Mouse (Mus musculus) neural tube, embryonic 15.5 days (tissue): ENCODE measurements around the gene Hoxb5. TPM values are rescaled to one million over a fixed set of nuclear protein-coding genes. Genes with fewer than 3 reads are reported as not detected.

ENCODE experiments used
- ATAC-seq: fragments of 200-750 bp; cut with Nextera tagmentation; 2 replicates; pipeline ENCODE4 v1.8.0; 2017; ENCODE audit warnings: mild to moderate bottlenecking, moderate TSS enrichment, moderate library complexity; ENCODE audit not compliant: low FRiP score
- H3K27ac ChIP-seq: fragments of 300-500 bp; sonication (generic); replicated peaks from 2 replicates; pipeline ENCODE4 v1.5.1; 2015; ENCODE audit warnings: mild to moderate bottlenecking, inconsistent platforms
- H3K27me3 ChIP-seq: fragments of 300-500 bp; sonication (generic); replicated peaks from 2 replicates; pipeline ENCODE4 v1.6.1; 2015; ENCODE audit warnings: inconsistent platforms
- H3K36me3 ChIP-seq: fragments of 300-500 bp; sonication (generic); 2 replicates; pipeline ENCODE4 v1.6.1; 2015; ENCODE audit warnings: inconsistent platforms
- H3K4me1 ChIP-seq: fragments of 300-500 bp; sonication (generic); 2 replicates; pipeline ENCODE4 v1.6.1; 2015; ENCODE audit warnings: inconsistent platforms
- H3K4me2 ChIP-seq: fragments of 300-500 bp; sonication (generic); 2 replicates; pipeline ENCODE4 v1.6.1; 2015; ENCODE audit warnings: inconsistent platforms, mild to moderate bottlenecking, moderate library complexity
- H3K4me3 ChIP-seq: fragments of 300-500 bp; sonication (generic); replicated peaks from 2 replicates; pipeline ENCODE4 v1.5.1; 2015; ENCODE audit warnings: mild to moderate bottlenecking, inconsistent platforms
- H3K9ac ChIP-seq: fragments of 300-500 bp; sonication (generic); replicated peaks from 2 replicates; pipeline ENCODE4 v1.6.1; 2015; ENCODE audit warnings: mild to moderate bottlenecking, inconsistent platforms
- H3K9me3 ChIP-seq: fragments of 300-500 bp; sonication (generic); replicated peaks from 2 replicates; pipeline ENCODE4 v1.6.1; 2016; ENCODE audit warnings: inconsistent platforms
- whole genome bisulfite sequencing: fragments of 180-500 bp; shearing (Covaris S2); methylation state at CpG from one replicate; pipeline ENCODE4 v1.1.7; 2015; ENCODE audit warnings: mixed read lengths; 5-methylcytosine and 5-hydroxymethylcytosine counted together
- polyA plus RNA-seq: library from polyadenylated mRNA; unstranded; fragments of >200 nt; fragmentation: Nextera tagmentation; extraction: Ambion mirVana; gene quantifications from 2 replicates; pipeline ENCODE4 v1.2.1, GENCODE M21; 2015

Hoxb5 gene
- polyA plus RNA-seq, 1 experiment from 2014 or later: 106 TPM

DNA sequence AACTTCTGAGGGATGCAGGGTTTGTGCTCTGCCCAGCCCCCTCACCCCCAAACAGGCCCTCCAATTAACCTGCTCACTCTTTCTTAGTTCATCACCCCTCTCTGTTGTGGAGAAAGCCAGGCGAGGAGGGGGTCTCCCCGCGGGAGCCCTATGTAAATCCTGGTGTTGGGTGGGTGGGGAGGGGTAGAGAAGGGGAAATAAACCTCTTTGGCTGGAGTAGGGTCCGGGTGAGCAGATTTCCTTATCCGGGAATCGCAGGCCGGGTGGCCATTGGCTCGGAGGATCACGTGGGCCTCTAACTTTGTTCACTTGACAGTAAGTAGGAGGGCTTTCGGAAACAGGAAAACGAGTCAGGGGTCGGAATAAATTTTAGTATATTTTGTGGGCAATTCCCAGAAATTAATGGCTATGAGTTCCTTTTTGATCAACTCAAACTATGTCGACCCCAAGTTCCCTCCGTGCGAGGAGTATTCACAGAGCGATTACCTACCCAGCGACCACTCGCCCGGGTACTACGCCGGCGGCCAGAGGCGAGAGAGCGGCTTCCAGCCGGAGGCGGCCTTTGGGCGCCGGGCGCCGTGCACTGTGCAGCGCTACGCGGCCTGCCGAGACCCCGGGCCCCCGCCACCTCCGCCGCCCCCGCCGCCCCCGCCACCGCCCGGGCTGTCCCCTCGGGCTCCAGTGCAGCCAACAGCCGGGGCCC is 15.4 kb downstream of the Hoxb5 start:
- no peaks in the 10 kb centered on the region for H3K36me3 ChIP-seq
- peaks cover 84% of the 10 kb centered on the region for H3K4me1 ChIP-seq
- ATAC-seq: peak; percentile 68
- H3K4me3 ChIP-seq: peak overlapping the region; percentile 60
- peak overlapping the region; percentile 87 for H3K4me2 ChIP-seq
- no peaks in the 10 kb centered on the region for H3K9me3 ChIP-seq
- under 1% methylated on average over 45 of the region's 45 CpGs for WGBS
- no peaks in the 10 kb centered on the region for H3K27me3 ChIP-seq
- peak overlapping the region; percentile 99 for H3K27ac ChIP-seq
- H3K9ac ChIP-seq: peak overlapping the region; percentile 78

DNA sequence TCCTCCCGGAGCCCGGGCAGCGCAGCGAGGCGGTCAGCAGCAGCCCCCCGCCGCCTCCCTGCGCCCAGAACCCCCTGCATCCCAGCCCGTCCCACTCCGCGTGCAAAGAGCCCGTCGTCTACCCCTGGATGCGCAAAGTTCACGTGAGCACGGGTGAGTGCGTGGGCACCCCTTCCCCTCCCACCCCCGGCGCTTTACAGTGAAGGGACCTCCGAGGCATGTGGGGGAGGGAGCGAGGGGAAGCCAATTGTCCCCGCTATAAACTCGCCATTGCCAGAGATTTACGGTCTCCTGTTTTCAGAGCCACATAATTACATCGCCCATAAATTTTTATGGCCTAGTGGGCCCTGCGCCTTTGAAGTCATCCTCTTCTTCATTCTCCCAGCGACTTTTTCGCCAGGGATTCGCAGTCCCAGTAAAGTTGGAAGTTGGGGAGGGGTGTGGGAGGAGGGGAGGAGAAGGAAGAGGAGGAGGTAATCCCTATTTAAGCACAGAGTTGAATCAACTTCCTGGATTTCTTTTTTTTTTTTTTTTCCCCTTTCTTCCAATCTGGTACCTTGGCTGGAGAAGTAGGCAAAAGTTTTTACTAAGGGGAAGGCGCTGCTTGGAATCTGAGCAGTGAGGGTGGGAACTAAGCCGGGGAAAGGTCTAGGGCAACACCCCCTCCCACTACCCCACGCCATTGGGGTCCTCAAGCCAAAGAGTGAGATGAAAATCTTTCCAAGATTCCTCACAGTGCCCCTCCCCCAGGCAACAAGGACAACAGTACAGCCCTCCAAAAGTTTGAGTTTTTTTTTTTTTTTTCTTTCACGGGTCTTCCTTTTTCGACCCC is 16.2 kb downstream of the Hoxb5 start:
- H3K4me1 ChIP-seq: peaks cover 84% of the 10 kb centered on the region
- no peaks in the 10 kb centered on the region for H3K27me3 ChIP-seq
- H3K4me3 ChIP-seq: peak overlapping the region; percentile 60
- H3K9me3 ChIP-seq: no peaks in the 10 kb centered on the region
- peak; percentile 79 for ATAC-seq
- H3K36me3 ChIP-seq: no peaks in the 10 kb centered on the region
- WGBS: under 1% methylated on average over 32 of the region's 34 CpGs
- H3K27ac ChIP-seq: peak overlapping the region; percentile 99
- peak overlapping the region; percentile 78 for H3K9ac ChIP-seq
- peak overlapping the region; percentile 87 for H3K4me2 ChIP-seq

DNA sequence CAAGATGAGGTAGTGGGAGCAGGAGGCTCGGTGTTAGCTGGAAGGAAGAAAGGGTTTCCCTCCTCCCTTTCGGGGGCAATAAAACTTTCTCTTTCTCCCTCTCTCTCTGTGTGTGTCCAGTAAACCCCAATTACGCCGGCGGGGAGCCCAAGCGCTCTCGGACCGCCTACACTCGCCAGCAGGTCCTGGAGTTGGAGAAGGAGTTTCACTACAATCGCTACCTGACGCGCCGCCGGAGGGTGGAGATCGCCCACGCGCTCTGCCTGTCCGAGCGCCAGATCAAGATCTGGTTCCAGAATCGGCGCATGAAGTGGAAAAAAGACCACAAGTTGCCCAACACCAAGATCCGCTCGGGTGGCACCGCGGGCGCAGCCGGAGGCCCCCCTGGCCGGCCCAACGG is 16.8 kb downstream of the Hoxb5 start:
- Histone ChIP-seq H3K36me3 (no peaks in the 10 kb centered on the region), H3K27me3 (no peaks in the 10 kb centered on the region), H3K27ac (peak overlapping the region; percentile 99), H3K4me1 (peaks cover 82% of the 10 kb centered on the region), H3K9me3 (no peaks in the 10 kb centered on the region), H3K4me3 (peak overlapping the region; percentile 60), H3K9ac (peak overlapping the region; percentile 78), H3K4me2 (peak overlapping the region; percentile 87)
- ATAC-seq: peak; percentile 1
- WGBS: 1% methylated on average over 29 of the region's 29 CpGs

DNA sequence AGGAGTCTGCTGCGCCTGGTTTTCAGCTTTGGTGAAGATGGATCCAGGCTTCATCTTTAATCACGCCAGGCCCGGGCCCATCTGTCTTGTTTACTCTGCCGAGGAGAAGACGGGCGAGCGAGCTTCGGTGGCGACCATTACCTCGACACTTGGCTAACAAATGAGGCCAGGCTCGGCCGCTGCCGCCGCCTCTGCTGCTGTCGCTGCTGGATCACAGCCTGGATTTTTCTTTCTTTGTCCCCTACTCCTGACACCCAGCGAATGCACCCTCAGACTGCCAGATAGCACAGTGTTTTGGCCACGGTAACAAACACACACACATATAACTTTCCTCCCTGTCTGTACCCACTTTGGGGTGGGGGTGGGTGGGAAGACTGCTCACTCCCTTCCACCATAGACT is 17.6 kb downstream of the Hoxb5 start:
- peaks cover 82% of the 10 kb centered on the region for H3K4me1 ChIP-seq
- no peaks in the 10 kb centered on the region for H3K36me3 ChIP-seq
- H3K9ac ChIP-seq: peak overlapping the region; percentile 78
- 8% methylated on average over 17 of the region's 17 CpGs for WGBS
- H3K4me2 ChIP-seq: peak overlapping the region; percentile 87
- ATAC-seq: no peak
- peak overlapping the region; percentile 99 for H3K27ac ChIP-seq
- H3K4me3 ChIP-seq: peak overlapping the region; percentile 60
- H3K9me3 ChIP-seq: no peaks in the 10 kb centered on the region
- no peaks in the 10 kb centered on the region for H3K27me3 ChIP-seq

DNA sequence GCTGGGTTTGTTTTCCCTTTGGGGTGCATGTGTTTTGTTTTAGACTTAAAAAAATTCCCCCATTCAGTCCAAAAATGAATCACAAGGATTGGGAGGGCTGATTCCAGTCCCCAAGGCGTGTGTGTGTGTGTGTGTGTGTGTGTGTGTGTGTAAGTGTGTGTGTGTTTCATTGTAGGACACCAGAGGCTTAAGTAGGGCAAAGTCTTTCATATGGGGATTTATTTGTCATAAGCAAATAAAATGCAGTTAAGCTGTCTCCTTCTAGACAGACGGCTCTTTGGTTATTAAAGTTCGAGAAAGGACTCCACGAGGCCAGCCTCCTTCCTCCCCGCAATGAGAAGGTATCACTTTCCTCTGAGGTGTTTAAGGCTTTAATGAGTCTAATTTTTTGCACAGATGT is 18.7 kb downstream of the Hoxb5 start:
- Histone ChIP-seq H3K4me3 (peak overlapping the region; percentile 60), H3K27me3 (no peaks in the 10 kb centered on the region), H3K36me3 (no peaks in the 10 kb centered on the region), H3K4me2 (peak overlapping the region; percentile 87), H3K9me3 (no peaks in the 10 kb centered on the region), H3K4me1 (peaks cover 83% of the 10 kb centered on the region), H3K9ac (peak overlapping the region; percentile 78), H3K27ac (peak overlapping the region; percentile 99)
- 1% methylated on average over 5 of the region's 5 CpGs for WGBS
- ATAC-seq: no peak

DNA sequence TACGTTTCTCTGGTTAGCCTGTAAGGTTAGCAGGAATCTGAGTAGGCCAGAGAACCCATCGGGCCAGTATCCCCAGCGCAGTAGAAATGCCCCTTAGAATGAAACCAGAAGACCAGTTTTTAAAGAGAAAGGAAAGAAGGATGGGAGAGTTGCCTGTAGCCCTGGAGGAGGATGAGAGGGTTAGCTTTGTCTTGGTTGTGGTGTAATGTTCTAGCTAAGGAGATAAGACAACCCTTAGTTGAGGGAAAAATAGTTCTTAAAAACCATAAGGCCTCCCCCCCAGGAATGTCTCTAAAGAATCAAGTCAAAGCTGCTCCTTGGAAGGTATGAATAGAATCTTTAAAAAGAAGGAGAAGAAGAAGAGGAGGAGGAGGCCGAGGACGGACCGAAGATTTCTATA is 19.6 kb downstream of the Hoxb5 start:
- peak overlapping the region; percentile 87 for H3K4me2 ChIP-seq
- H3K4me3 ChIP-seq: peak overlapping the region; percentile 60
- no peaks in the 10 kb centered on the region for H3K27me3 ChIP-seq
- ATAC-seq: no peak
- H3K9me3 ChIP-seq: no peaks in the 10 kb centered on the region
- H3K36me3 ChIP-seq: no peaks in the 10 kb centered on the region
- peak overlapping the region; percentile 78 for H3K9ac ChIP-seq
- peaks cover 86% of the 10 kb centered on the region for H3K4me1 ChIP-seq
- 10% methylated on average over 6 of the region's 6 CpGs for WGBS
- peak overlapping the region; percentile 99 for H3K27ac ChIP-seq

DNA sequence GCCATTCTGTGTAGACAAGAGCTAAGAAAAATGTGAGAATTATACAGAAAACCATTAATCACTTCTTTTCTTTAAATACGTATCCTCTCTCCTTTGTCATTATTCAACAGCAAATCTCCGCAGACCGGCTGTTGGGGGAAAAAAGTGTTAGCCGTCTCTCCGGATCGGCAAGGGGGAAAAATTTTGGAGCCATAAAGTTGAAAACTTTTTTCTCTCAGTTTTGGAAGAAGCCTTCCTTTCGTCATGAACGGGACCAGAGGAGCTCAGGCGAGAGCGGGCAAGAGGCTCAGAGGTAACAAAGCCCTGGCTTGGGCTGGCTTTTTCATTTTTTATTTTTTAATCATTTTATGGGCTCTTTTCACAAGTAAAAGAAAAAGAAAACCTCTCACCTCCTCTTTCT is 20.0 kb downstream of the Hoxb5 start, which contains the start of gene Hoxb3:
Gene Hoxb3, plus strand, starts transcription at position 173 of the 400 bp plus-strand sequence.
- H3K9ac ChIP-seq: peak within 1 kb of the TSS; percentile 78
- peak within 1 kb of the TSS; percentile 99 for H3K27ac ChIP-seq
- H3K9me3 ChIP-seq: no peaks in the 10 kb centered on the region
- no peak for ATAC-seq
- H3K36me3 ChIP-seq: no peaks in the 10 kb centered on the region
- WGBS: 15% methylated on average over 10 of the region's 10 CpGs
- H3K4me2 ChIP-seq: peak within 1 kb of the TSS; percentile 87
- H3K4me3 ChIP-seq: peak within 1 kb of the TSS; percentile 60
- peaks cover 86% of the 10 kb centered on the region for H3K4me1 ChIP-seq
- no peaks in the 10 kb centered on the region for H3K27me3 ChIP-seq

DNA sequence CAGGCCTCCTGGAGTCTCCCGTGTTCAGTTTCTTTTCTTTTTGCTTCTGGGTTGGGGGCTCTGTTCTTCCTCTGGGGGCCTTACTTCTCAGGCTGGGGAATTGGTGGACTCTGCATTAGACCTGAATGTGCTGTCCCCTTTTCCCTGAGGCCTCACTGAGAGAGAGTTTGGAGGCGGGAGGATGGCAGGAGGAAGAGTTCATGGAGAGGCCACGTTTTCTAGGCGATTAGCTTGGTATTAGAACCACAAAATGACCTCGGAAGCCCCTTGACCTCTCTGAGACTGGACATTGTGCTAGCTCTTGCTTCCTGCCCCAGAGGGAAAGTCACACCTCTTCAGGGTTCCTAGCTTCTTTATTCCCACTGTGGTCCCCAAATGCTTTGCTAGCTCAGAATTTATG is 21.0 kb downstream of the Hoxb5 start:
- H3K27me3 ChIP-seq: no peaks in the 10 kb centered on the region
- ATAC-seq: no peak
- 4% methylated on average over 5 of the region's 5 CpGs for WGBS
- H3K9ac ChIP-seq: peak overlapping the region; percentile 78
- H3K27ac ChIP-seq: peak overlapping the region; percentile 99
- peak overlapping the region; percentile 87 for H3K4me2 ChIP-seq
- H3K4me1 ChIP-seq: peaks cover 87% of the 10 kb centered on the region
- H3K36me3 ChIP-seq: no peaks in the 10 kb centered on the region
- peak overlapping the region; percentile 60 for H3K4me3 ChIP-seq
- H3K9me3 ChIP-seq: no peaks in the 10 kb centered on the region

DNA sequence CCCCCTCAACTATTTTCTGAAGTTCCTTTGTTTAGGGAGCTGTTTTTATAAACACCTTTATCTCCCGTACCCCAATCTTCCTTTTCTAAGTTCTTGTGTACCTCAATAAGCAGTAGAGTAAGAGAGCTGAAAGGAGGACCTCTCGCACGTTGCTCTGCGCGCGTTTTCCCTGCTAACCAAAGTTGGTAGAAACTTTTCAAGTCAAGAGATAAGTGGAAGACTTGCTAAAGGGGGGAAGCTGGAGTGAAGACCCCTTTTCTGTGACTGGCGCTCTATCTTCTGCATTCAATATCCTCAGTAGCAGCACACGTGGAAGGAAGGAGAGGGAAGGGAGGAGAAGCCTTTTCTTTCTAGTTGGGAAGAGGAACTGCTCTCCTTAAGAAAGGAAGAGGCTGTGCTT is 21.8 kb downstream of the Hoxb5 start:
- no peak for ATAC-seq
- Histone ChIP-seq H3K4me3 (peak overlapping the region; percentile 60), H3K27ac (peak overlapping the region; percentile 99), H3K4me1 (peaks cover 89% of the 10 kb centered on the region), H3K27me3 (no peaks in the 10 kb centered on the region), H3K9ac (peak overlapping the region; percentile 78), H3K36me3 (no peaks in the 10 kb centered on the region), H3K9me3 (no peaks in the 10 kb centered on the region), H3K4me2 (peak overlapping the region; percentile 87)
- WGBS: 6% methylated on average over 8 of the region's 8 CpGs

DNA sequence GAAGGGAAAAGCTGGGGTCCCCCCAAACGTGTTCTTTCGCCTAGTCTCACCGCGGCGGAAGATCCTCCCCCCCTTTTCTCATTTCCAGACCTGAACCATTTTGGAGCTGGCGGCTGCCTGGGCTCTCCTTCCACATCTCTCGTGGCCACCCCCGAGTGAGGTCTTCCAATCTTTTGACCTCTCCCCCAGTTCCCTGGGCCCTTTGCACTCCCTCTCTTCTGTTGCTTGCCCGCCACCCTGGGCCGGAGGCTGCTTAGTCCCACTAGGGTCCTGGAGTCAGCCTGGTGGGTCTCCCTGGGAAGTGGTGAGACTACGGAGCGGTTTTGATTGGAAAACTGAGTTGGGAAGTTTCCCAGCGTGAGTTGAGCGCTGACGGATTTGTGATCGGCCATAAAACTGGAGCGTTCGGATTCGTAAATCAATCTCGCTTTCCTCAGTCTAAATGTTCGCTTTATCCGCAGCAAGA is 22.6 kb downstream of the Hoxb5 start:
- Histone ChIP-seq H3K4me2 (peak overlapping the region; percentile 87), H3K27ac (peak overlapping the region; percentile 99), H3K4me1 (peaks cover 92% of the 10 kb centered on the region), H3K27me3 (no peaks in the 10 kb centered on the region), H3K36me3 (no peaks in the 10 kb centered on the region), H3K9me3 (no peaks in the 10 kb centered on the region), H3K9ac (peak overlapping the region; percentile 78), H3K4me3 (peak overlapping the region; percentile 60)
- ATAC-seq: no peak
- 5% methylated on average over 22 of the region's 22 CpGs for WGBS

DNA sequence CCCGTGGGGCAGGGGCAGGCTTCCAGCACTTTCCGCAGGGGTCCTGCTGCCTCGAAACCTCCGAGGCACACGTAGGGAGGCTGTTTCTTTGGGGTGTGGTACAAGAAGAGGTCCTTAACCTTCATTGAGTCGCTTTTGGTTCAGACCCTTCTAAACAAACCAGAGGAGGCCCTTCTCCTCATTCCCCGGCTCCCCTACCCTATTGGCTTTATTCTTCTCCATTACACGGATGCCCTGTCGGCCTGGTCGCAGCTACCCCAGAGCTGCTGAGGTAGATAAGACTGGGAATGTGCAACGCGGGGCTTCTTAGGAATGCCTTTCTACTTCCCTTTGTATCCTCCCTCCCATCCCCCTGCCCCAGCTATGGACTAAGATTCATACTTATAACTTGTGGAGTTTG is 23.6 kb downstream of the Hoxb5 start:
- Histone ChIP-seq H3K4me1 (peaks cover 93% of the 10 kb centered on the region), H3K27ac (peak overlapping the region; percentile 99), H3K36me3 (no peaks in the 10 kb centered on the region), H3K4me2 (peak overlapping the region; percentile 87), H3K9me3 (no peaks in the 10 kb centered on the region), H3K4me3 (peak overlapping the region; percentile 60), H3K27me3 (no peaks in the 10 kb centered on the region), H3K9ac (peak overlapping the region; percentile 78)
- WGBS: 9% methylated on average over 12 of the region's 12 CpGs
- ATAC-seq: no peak
